Mouse (Mus musculus) brain, embryonic 18.5 days (tissue): ENCODE measurements around the gene Cenps.
"Not testable (repeated sequence)": the region's sequence is repeated elsewhere in the genome, so short reads cannot be mapped to it uniquely, and the experiment has no call there.

ENCODE experiments used
- DNase-seq: peaks from one replicate; pipeline ENCODE4 v3.0.0-alpha.2; 2012; ENCODE audit warnings: low read depth, low spot score

The Cenps gene

GRCm38 (mm10) chr4:149123432-149123831, 14.0 kb downstream of the Cenps start:
- no peak for DNase-seq

- DNase-seq, result not testable (repeated sequence)
These were observed 17.4 kb downstream of the Cenps start for GRCm38 (mm10) chr4:149119978-149120562.

DNA sequence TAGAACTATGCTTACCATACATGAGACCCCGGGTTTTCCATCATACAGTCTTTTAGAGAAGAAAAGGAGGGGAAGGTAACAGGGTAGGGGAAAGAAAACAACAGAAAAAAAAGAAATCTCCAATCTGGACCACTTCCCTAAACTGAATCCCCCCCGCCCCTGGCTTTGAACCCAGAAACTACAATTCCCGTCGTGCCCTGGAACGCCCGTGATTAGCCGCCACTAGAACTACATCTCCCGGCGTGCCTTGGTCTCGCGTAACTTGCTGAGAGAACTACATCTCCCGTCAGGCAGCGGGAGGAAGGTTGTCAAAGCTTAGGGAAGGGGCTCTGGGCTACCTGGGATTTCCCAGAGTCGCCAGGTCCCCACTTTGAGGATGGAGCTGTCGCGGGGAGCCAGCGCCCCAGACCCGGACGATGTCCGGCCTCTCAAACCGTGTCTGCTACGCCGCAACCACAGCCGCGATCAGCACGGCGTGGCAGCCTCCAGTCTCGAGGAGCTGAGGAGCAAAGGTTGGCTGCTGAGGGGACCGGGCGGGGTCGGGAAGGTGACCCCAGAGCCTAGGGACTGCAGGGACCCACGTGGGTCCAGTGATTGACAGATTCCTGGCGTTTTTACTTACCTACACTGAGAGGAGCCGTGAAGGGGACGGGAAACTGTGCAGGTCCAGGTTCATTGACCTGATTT, 33.4 kb downstream of the Cenps start, which contains the start of gene Dffa:
Gene Dffa (plus strand): TSS at position 272 of the 687 bp plus-strand sequence.
- DNase-seq, result peak; percentile 82

DNA sequence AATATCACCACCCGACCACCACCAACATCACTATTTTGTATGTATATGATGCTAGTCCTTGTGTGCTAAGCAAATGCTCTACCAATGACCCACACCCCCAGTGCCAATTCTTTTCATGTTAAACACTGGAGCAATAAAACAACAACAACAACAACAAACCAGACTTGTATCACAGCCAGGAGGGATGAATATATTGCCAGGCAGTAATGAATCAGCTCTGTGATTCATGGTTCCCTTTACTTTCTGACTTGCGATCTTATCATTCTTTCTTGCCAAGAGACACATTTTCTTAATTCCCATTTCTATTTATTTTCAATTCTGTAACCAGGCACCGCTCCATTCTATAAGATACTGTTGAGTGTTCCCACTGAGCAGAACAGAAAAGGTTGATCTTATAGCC, 36.0 kb downstream of the Cenps start:
- DNase-seq, result no peak

GRCm38 (mm10) chr4:149100449-149100848, 37.0 kb downstream of the Cenps start:
- not testable (repeated sequence) for DNase-seq

- DNase-seq, result peak; percentile 80
These were observed 37.9 kb downstream of the Cenps start, which contains the start of gene Pex14 for GRCm38 (mm10) chr4:149099369-149100017. TSS of gene Pex14 (minus strand) at chr4:149099876.

DNA sequence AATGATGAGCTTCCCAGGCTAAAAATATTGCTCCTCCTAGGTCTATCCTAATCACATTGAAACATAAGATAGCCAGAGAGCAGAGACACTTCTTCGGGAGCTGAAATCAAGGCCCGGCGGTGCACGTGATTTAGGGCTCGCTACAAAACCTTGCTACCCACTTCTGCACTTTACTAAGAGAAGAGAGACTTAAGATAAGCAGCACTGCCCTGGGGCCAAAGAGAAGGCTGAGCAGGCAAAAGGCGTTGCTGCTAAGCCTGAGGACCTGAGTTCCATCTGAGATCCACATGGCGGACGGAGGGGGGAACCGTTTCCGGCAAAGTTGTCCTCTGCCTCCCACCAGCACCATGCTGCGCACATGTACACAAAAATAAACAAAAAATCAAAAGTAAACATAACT, 38.9 kb downstream of the Cenps start:
- DNase-seq, result no peak

GRCm38 (mm10) chr4:149097956-149098355, 39.5 kb downstream of the Cenps start:
- DNase-seq, result no peak

- no peak for DNase-seq
These were observed 46.1 kb downstream of the Cenps start for GRCm38 (mm10) chr4:149091364-149091763.

GRCm38 (mm10) chr4:149085381-149085780, 52.0 kb downstream of the Cenps start:
- no peak for DNase-seq

GRCm38 (mm10) chr4:149081528-149081927, 55.9 kb downstream of the Cenps start:
- no peak for DNase-seq

- no peak for DNase-seq
These were observed 57.3 kb downstream of the Cenps start for GRCm38 (mm10) chr4:149080111-149080510.

DNA sequence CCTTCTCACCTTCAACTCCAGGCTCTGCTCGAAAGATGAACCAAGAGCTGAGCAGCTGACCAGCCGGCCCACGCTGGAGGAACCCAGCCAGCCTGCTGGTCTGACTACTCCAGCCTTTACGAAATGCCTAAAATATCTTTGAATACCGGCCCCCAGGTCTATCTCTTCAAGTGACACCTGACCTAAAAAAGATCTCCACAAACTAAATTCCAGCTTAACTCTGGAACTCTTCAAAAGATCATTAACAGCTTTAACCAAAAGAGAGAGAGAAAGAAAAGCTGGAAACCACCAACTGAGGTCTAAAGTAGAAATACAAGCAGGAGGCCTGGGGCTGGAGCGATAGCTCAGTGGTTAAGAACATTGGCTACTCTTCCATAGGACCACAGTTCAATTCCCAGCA, 57.8 kb downstream of the Cenps start:
- no peak for DNase-seq

- DNase-seq, result no peak
These were observed 59.2 kb downstream of the Cenps start for GRCm38 (mm10) chr4:149078261-149078660.
